Mouse (Mus musculus) cerebellum, postnatal 25 days (tissue): ENCODE measurements at regions not wholly inside any gene's neighbourhood (a gene's known extent, or its start where the extent isn't known, plus 50 kb on each side); places are given as distances from the start of the nearest gene placed in this dataset.
"Not testable (repeated sequence)": the region's sequence is repeated elsewhere in the genome, so short reads cannot be mapped to it uniquely, and the experiment has no call there.

Source experiments
- DNase-seq, 2 experiments: peaks; one replicate each; pipeline ENCODE4 v3.0.0; 2021; ENCODE audit warnings: mixed read lengths in 2 of 2

DNA sequence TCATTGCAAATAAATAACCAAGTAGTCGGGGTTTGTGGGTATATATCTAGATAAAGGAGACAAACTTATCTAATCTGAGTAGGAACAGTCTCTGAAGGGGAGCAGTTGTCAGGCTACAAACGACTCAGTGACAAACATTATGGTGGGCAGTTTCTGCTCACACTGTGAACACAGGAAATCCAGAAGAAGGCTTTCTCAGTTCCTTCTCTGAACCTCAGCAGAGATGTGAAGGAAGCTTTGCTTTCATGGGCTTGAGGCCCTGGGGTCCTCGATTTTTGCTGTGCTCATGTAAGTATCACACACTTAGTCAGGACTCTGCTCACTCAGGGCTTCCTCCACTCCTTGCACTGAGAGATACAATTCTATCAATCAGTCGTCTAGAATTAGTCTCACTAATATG lies 994.7 kb upstream of the Foxg1 start:
- no peak for DNase-seq

DNA sequence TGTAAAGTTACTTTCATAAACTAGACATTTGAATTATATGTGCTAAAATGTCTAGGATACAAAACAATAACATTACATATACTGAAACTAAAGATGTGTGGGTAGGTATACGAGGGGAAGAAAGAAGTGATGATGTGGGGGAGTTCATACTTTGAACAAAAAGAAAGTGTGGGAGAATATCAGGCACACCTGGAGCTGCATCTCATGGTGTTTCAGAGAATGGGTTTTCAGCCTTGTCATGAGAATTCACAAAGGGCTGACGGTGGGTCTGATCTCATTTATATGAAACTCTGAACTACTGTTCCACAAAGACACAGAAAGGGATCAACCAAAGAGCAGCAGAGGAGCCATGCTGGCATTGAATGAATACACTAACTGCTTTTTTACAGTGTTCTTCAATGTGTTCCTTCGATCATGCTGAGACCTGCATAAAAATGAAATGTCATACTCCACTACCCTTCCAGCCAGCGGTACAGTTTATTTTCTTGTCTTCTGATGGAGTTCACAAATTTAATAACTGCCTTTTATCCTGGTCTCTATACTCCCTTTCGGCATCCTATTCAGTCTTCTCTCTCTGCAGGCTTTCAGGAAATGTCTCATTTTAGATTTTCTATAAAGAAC lies 994.2 kb upstream of the Foxg1 start:
- no peak for DNase-seq

DNA sequence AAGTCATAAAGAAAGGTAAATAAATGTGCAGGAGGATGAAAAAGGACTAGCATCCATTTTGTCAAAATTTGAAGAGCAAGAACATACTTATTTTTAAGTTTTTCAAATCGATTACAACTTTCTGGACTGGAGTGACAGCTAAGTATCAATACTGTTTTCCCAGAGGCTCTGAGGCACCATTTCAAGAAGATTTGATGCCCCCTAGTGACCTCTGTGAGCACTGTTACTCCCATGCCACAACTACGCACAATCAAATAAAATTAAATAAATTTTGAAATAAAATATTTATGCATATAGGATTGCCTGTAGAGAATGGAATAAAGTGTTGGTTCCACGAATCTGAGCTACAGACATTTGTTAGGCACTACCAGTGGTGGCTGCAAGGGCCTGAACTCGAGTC lies 991.5 kb upstream of the Foxg1 start:
- no peak for DNase-seq

GRCm38 (mm10) chr12:48439333-48440046 lies 943.0 kb upstream of the Foxg1 start:
- DNase-seq = no peak

GRCm38 (mm10) chr12:48448719-48449118 lies 933.7 kb upstream of the Foxg1 start:
- DNase-seq = not testable (repeated sequence)

GRCm38 (mm10) chr12:48462392-48462791 lies 920.1 kb upstream of the Foxg1 start:
- no peak for DNase-seq

DNA sequence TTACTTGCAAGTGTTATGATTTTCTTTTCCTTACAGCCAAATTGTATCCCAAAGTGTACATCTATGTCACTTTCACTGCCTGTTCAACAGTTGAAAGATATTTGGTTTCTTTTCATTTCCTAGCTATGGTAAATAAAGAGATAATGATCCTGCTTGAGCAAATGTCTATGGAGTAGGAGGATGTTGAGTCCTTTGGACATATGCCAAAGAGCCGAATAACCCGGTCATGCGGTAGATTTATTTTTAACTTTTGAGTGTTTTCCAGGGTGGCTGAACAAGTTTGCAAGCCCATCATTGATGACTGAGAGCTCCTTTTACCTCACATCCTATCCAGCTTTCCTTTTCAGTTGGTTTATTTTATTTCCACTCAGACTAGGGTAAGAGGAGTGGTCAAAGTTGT lies 881.7 kb upstream of the Foxg1 start:
- no peak for DNase-seq

DNA sequence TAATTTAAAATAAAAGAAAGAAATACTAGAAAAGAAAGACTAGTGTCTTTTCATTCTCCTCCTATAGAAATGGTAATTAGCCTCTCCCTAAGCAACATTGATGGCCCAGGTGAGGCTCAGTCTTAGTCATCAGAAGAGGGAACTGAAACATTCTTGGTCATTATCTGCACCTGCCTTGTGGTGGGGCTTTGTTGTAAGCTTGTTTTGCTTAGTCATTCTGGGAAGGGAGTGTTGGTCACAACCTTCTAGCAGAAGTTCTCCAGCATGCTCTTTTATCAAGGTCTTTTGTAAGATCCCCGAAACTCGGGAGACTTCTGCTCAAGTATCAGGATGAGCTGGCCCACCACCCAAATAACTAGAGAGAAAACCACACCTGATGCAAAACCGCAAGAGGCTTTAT lies 870.9 kb upstream of the Foxg1 start:
- DNase-seq = no peak

GRCm38 (mm10) chr12:48512259-48512658 lies 870.2 kb upstream of the Foxg1 start:
- no peak for DNase-seq

GRCm38 (mm10) chr12:48521996-48522395 lies 860.5 kb upstream of the Foxg1 start:
- DNase-seq = peak; percentile 12 to 36

DNA sequence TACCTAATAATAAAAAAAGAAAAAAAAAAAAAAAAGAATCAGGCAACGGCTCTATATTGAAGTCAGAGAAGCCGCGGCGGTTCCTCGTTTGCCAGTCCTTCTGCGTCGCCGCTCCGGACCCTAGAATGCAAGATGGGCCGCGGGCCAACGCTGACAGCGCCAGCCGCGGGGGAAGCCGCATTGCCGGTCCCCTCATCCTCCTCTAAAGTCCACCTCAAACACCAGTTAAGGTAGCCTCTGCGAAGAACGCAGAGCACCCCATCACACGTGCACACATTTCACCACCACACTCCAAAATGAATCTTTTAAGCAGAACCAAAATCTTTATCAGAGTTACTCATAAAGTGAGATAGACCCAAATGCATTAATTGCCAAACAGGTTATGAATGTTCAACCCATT lies 822.8 kb upstream of the Foxg1 start:
- DNase-seq = peak; percentile 22 to 32

GRCm38 (mm10) chr12:48604401-48605197 lies 777.9 kb upstream of the Foxg1 start:
- DNase-seq = no peak

- no peak for DNase-seq
Observed at GRCm38 (mm10) chr12:48605423-48605822, 777.0 kb upstream of the Foxg1 start.

- DNase-seq = peak in 1 of 2 experiments; percentile 3
Observed at GRCm38 (mm10) chr12:48609391-48609790, 773.1 kb upstream of the Foxg1 start.

DNA sequence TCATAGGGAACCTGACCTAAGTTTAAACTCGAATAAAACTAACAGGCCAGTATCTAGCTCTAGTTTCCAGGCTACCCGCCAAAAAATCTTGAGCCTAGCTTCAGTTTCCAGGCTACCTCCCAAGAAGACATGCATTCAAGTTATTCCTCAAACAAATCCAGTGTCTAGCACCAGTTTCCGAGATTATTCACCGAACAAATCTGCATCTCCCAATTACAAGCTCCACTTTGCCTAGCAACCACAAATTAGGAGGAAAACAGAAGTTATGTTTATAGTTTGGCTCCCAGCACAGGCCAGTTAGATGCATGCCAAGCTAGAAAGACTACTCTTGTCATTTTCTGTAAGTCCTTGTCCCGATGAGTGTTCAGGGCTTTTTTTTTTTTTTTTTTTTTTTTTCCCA lies 770.4 kb upstream of the Foxg1 start:
- no peak for DNase-seq

GRCm38 (mm10) chr12:48616337-48616736 lies 766.1 kb upstream of the Foxg1 start:
- no peak for DNase-seq

- DNase-seq = no peak
Observed at GRCm38 (mm10) chr12:48633559-48633958, 748.9 kb upstream of the Foxg1 start.

- no peak for DNase-seq
Observed at GRCm38 (mm10) chr12:48634671-48635241, 747.7 kb upstream of the Foxg1 start.

GRCm38 (mm10) chr12:48641974-48642373 lies 740.5 kb upstream of the Foxg1 start:
- no peak for DNase-seq

DNA sequence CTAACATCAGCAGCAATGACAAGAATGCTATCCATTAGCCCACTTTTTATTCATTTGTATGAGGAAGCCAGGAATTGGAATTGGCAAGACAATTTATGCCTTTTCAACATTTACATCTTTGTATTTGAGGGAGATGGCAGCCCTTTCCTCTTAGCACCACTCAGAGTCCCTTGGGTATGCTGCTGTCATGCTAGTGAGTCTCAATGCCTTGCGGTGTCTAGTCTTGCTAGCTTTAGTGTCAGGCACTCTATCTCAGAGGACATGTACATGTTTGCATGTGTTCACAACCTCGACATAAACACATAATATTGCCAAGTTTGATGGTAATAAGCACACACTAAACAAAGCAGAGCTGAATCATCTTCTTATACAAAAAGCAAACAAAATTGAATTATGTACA lies 737.3 kb upstream of the Foxg1 start:
- DNase-seq = no peak

DNA sequence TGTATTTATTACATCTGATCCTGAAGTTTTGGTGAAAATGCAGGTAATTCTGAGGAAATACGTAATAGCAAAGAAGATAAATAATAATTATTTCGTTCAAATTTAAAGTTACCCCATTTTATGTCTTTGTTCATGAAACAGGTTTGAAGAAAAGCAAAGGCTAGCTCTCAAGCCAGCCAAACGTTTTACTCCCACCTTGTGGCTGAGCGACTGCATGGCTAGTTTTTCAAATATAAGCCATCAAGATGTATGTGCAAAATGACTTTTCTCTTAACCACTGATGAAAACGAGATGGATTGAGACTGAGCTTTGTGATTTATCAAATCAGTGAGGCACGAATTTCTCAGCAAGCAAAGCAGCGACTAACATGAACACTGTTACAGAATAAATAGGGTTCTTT lies 736.5 kb upstream of the Foxg1 start:
- no peak for DNase-seq

GRCm38 (mm10) chr12:48675176-48675575 lies 707.3 kb upstream of the Foxg1 start:
- DNase-seq = no peak

GRCm38 (mm10) chr12:48680957-48681356 lies 701.5 kb upstream of the Foxg1 start:
- no peak for DNase-seq

DNA sequence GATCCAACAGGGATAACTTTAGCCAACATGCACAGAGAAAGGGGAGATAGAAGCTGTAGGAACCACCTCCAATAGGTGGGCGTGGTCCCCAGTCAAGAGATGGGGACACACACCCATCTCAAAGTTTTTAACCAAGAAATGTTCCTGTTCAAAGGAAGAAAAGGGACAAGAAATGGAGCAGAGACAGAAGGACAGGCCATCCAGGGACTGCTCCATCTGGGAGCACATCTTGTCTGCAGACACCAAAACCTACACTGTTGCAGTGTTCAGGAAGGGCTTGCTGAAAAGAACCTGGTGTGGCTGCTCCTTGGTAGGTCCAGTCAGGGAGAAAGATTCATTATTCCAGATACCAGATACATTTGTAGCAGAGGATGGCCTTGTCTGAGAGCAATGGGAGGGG lies 676.5 kb upstream of the Foxg1 start:
- DNase-seq = no peak
